Mouse (Mus musculus) MEL (cell line): ENCODE results near the gene Fezf2. TPM values are rescaled to one million over a fixed set of nuclear protein-coding genes. Genes with fewer than 3 reads are reported as not detected.

Experiments
- DNase-seq: peaks from one replicate; pipeline ENCODE4 v3.0.0; 2011; ENCODE audit warnings: low read depth, low spot score
- H3K27ac ChIP-seq: 2 replicates; pipeline ENCODE4 v1.5.1; 2012; ENCODE audit warnings: low read depth, mild to moderate bottlenecking, control low read depth, low read length, moderate library complexity; ENCODE audit not compliant: control insufficient read depth
- H3K27me3 ChIP-seq, 2 experiments: fragments of 150-350 bp in 1 of 2; sonication (generic) in 1 of 2; 2 replicates each; pipeline ENCODE4 v1.6.1; 2012; ENCODE audit warnings: low read length in 2 of 2, mild to moderate bottlenecking in 2 of 2, improper control_type of control experiment in 1 of 2, moderate library complexity in 1 of 2; ENCODE audit not compliant: insufficient read depth in 2 of 2, control insufficient read depth in 1 of 2
- H3K36me3 ChIP-seq, 2 experiments: 2 replicates each; pipeline ENCODE4 v1.6.1; 2012 to 2014; ENCODE audit warnings: low read length in 2 of 2, improper control_type of control experiment in 1 of 2, inconsistent platforms in 1 of 2, mild to moderate bottlenecking in 1 of 2; ENCODE audit not compliant: insufficient read depth in 2 of 2, control insufficient read depth in 1 of 2
- H3K4me1 ChIP-seq, 2 experiments: fragments of 150-350 bp in 1 of 2; sonication (generic) in 1 of 2; 2 replicates each; pipeline ENCODE4 v1.6.1; 2012; ENCODE audit warnings: low read length in 2 of 2, improper control_type of control experiment in 1 of 2, mild to moderate bottlenecking in 1 of 2; ENCODE audit not compliant: insufficient read depth in 2 of 2, control insufficient read depth in 1 of 2
- H3K4me3 ChIP-seq, 2 experiments: fragments of 150-350 bp in 1 of 2; sonication (generic) in 1 of 2; 2 replicates each; pipeline ENCODE4 v1.5.1; 2012; ENCODE audit warnings: low read depth in 2 of 2, low read length in 2 of 2, mild to moderate bottlenecking in 2 of 2, moderate library complexity in 2 of 2, control low read depth in 1 of 2, improper control_type of control experiment in 1 of 2; ENCODE audit not compliant: control insufficient read depth in 1 of 2, insufficient read depth in 1 of 2
- H3K79me2 ChIP-seq: 2 replicates; pipeline ENCODE4 v1.6.1; 2012; ENCODE audit warnings: mild to moderate bottlenecking, low read length, moderate library complexity; ENCODE audit not compliant: control insufficient read depth, poor library complexity, insufficient read depth
- H3K9ac ChIP-seq: 2 replicates; pipeline ENCODE4 v1.6.1; 2012; ENCODE audit warnings: low read depth, mild to moderate bottlenecking, control low read depth, low read length, moderate library complexity; ENCODE audit not compliant: control insufficient read depth, poor library complexity, severe bottlenecking
- H3K9me3 ChIP-seq: fragments of 150-350 bp; sonication (generic); replicated peaks from 2 replicates; pipeline ENCODE4 v1.6.1; 2012; ENCODE audit warnings: mild to moderate bottlenecking, low read length, improper control_type of control experiment, moderate library complexity; ENCODE audit not compliant: insufficient read depth
- BHLHE40 ChIP-seq: IDR thresholded peaks from 2 replicates; pipeline ENCODE4 v1.6.1; 2012; ENCODE audit warnings: low read depth, mild to moderate bottlenecking, inconsistent platforms, low read length, improper control_type of control experiment, borderline replicate concordance
- CTCF ChIP-seq, 3 experiments: IDR thresholded peaks in 2 of 3; conservative IDR thresholded peaks in 1 of 3; 2 replicates each; pipeline ENCODE4 v1.5.1; 2011 to 2012; ENCODE audit warnings: low read length in 3 of 3, low read depth in 2 of 3, mild to moderate bottlenecking in 2 of 3, improper control_type of control experiment in 1 of 3, inconsistent platforms in 1 of 3, mixed read lengths in 1 of 3, moderate library complexity in 1 of 3; ENCODE audit not compliant: control insufficient read depth in 1 of 3, insufficient read depth in 1 of 3, poor library complexity in 1 of 3, severe bottlenecking in 1 of 3
- E2F4 ChIP-seq: IDR thresholded peaks from 2 replicates; pipeline ENCODE4 v1.6.1; 2011; ENCODE audit warnings: low read depth, low read length, improper control_type of control experiment, borderline replicate concordance
- ELF1 ChIP-seq: IDR thresholded peaks from 2 replicates; pipeline ENCODE4 v1.6.1; 2014; ENCODE audit warnings: low read depth, mild to moderate bottlenecking, inconsistent platforms, low read length, improper control_type of control experiment, moderate library complexity
- EP300 ChIP-seq, 2 experiments: IDR thresholded peaks; 2 replicates each; pipeline ENCODE4 v1.6.1; 2011; ENCODE audit warnings: improper control_type of control experiment in 2 of 2, low read length in 2 of 2, low read depth in 1 of 2, mild to moderate bottlenecking in 1 of 2
- ETS1 ChIP-seq: IDR thresholded peaks from 2 replicates; pipeline ENCODE4 v1.6.1; 2012; ENCODE audit warnings: low read depth, mild to moderate bottlenecking, inconsistent platforms, low read length, improper control_type of control experiment, moderate library complexity
- GATA1 ChIP-seq: IDR thresholded peaks from 2 replicates; pipeline ENCODE4 v1.6.1; 2011; ENCODE audit warnings: low read depth, low read length, improper control_type of control experiment
- JUND ChIP-seq: IDR thresholded peaks from 2 replicates; pipeline ENCODE4 v1.6.1; 2011; ENCODE audit warnings: low read depth, mild to moderate bottlenecking, improper control_type of control experiment, low read length
- KAT2A ChIP-seq: conservative IDR thresholded peaks from 2 replicates; pipeline ENCODE4 v1.6.1; 2012; ENCODE audit warnings: low read depth, low read length, improper control_type of control experiment, inconsistent platforms
- MAX ChIP-seq: IDR thresholded peaks from 2 replicates; pipeline ENCODE4 v1.6.1; 2011; ENCODE audit warnings: low read length, improper control_type of control experiment
- MEF2A ChIP-seq: IDR thresholded peaks from 2 replicates; pipeline ENCODE4 v1.6.1; 2014; ENCODE audit warnings: low read depth, mild to moderate bottlenecking, inconsistent platforms, low read length, improper control_type of control experiment; ENCODE audit not compliant: poor library complexity, insufficient replicate concordance, severe bottlenecking; ENCODE audit errors: extremely low read depth
- MYC ChIP-seq: IDR thresholded peaks from 2 replicates; pipeline ENCODE4 v1.6.1; 2011; ENCODE audit warnings: low read depth, mild to moderate bottlenecking, low read length, improper control_type of control experiment, moderate library complexity
- NRF1 ChIP-seq: IDR thresholded peaks from 2 replicates; pipeline ENCODE4 v1.6.1; 2014; ENCODE audit warnings: low read depth, mild to moderate bottlenecking, inconsistent platforms, low read length, improper control_type of control experiment, moderate library complexity; ENCODE audit not compliant: poor library complexity, insufficient read depth, severe bottlenecking
- POLR2A ChIP-seq, 2 experiments: IDR thresholded peaks; 2 replicates each; pipeline ENCODE4 v1.6.1; 2011 to 2012; ENCODE audit warnings: low read length in 2 of 2, mild to moderate bottlenecking in 2 of 2, control low read depth in 1 of 2, improper control_type of control experiment in 1 of 2, low read depth in 1 of 2, moderate library complexity in 1 of 2; ENCODE audit not compliant: control insufficient read depth in 1 of 2, insufficient read depth in 1 of 2, poor library complexity in 1 of 2
- POLR2AphosphoS2 ChIP-seq: IDR thresholded peaks from 2 replicates; pipeline ENCODE4 v1.6.1; 2011; ENCODE audit warnings: low read length, improper control_type of control experiment
- POLR2AphosphoS5 ChIP-seq: IDR thresholded peaks from 2 replicates; pipeline ENCODE4 v1.6.1; 2012; ENCODE audit warnings: low read depth, borderline replicate concordance, mild to moderate bottlenecking, inconsistent platforms, low read length, moderate library complexity, mixed read lengths
- RAD21 ChIP-seq: IDR thresholded peaks from 2 replicates; pipeline ENCODE4 v1.6.1; 2011; ENCODE audit warnings: mild to moderate bottlenecking, low read depth, low read length, improper control_type of control experiment
- SMC3 ChIP-seq: IDR thresholded peaks from 2 replicates; pipeline ENCODE4 v1.6.1; 2011; ENCODE audit warnings: low read depth, low read length, improper control_type of control experiment
- TBP ChIP-seq: IDR thresholded peaks from 2 replicates; pipeline ENCODE4 v1.8.0; 2011; ENCODE audit warnings: low read depth, low read length, improper control_type of control experiment
- UBTF ChIP-seq: IDR thresholded peaks from 2 replicates; pipeline ENCODE4 v1.6.1; 2012; ENCODE audit warnings: low read depth, mild to moderate bottlenecking, inconsistent platforms, low read length, improper control_type of control experiment, moderate library complexity, borderline replicate concordance; ENCODE audit not compliant: insufficient read depth
- USF2 ChIP-seq, 2 experiments: IDR thresholded peaks; 2 replicates each; pipeline ENCODE4 v1.6.1; 2011 to 2012; ENCODE audit warnings: improper control_type of control experiment in 2 of 2, low read length in 2 of 2, borderline replicate concordance in 1 of 2, inconsistent platforms in 1 of 2, low read depth in 1 of 2, mild to moderate bottlenecking in 1 of 2; ENCODE audit not compliant: insufficient read depth in 1 of 2
- ZC3H11A ChIP-seq: IDR thresholded peaks from 2 replicates; pipeline ENCODE4 v1.6.1; 2012; ENCODE audit warnings: low read depth, mild to moderate bottlenecking, inconsistent platforms, low read length, improper control_type of control experiment
- ZMIZ1 ChIP-seq: IDR thresholded peaks from 2 replicates; pipeline ENCODE4 v1.6.1; 2012; ENCODE audit warnings: low read depth, mild to moderate bottlenecking, inconsistent platforms, low read length, improper control_type of control experiment, moderate library complexity
- polyA plus RNA-seq, 2 experiments: library from polyadenylated mRNA; stranded (reverse) in 1 of 2; unstranded in 1 of 2; fragments of >175 nt in 1 of 2; fragments of >200 nt in 1 of 2; gene quantifications; 2 replicates each; pipeline versions ENCODE4 v1.2.1 to v1.2.4; 2012; ENCODE audit warnings: low replicate concordance in 2 of 2, low read depth in 1 of 2; ENCODE audit not compliant: insufficient read length in 2 of 2, insufficient read depth in 1 of 2, missing spikeins in 1 of 2
- total RNA-seq: library from RNA; depleted of rRNA; stranded (reverse); fragments of 300-350 nt; gene quantifications from 2 replicates; pipeline ENCODE4 v1.2.3, GENCODE M21; 2012

Fezf2 gene
- total and polyA plus RNA-seq, 3 experiments: not detected

GRCm38 (mm10) chr14:12337998-12338809 lies 9.8 kb downstream of the Fezf2 start:
- Histone ChIP-seq H3K4me1 (no peaks in the 10 kb centered on the region), H3K9me3 (no peaks in the 10 kb centered on the region), H3K27ac (no peak overlapping the region), H3K4me3 (no peak overlapping the region), H3K9ac (no peak overlapping the region), H3K36me3 (no peaks in the 10 kb centered on the region), H3K79me2 (no peaks in the 10 kb centered on the region), H3K27me3 (no peaks in the 10 kb centered on the region)
- TF ChIP-seq MAX (no peak), MEF2A (no peak), ZC3H11A (no peak), USF2 (IDR thresholded peaks at IDR 0.05; ENCODE audit: borderline replicate concordance in 1 of 2, insufficient read depth in 1 of 2, low read depth in 1 of 2, low read length in 2 of 2) (no peak), ETS1 (no peak), E2F4 (no peak), UBTF (no peak), KAT2A (no peak), POLR2AphosphoS2 (no peak), POLR2A (IDR thresholded peaks at IDR 0.05; ENCODE audit: control insufficient read depth in 1 of 2, insufficient read depth in 1 of 2, low read depth in 1 of 2, low read length in 2 of 2, poor library complexity in 1 of 2) (no peak), MYC (no peak), JUND (no peak), GATA1 (no peak), POLR2AphosphoS5 (no peak), ZMIZ1 (no peak), TBP (no peak), SMC3 (no peak), RAD21 (no peak), EP300 (IDR thresholded peaks at IDR 0.05; ENCODE audit: low read depth in 1 of 2, low read length in 2 of 2) (no peak)
- DNase-seq: no peak

GRCm38 (mm10) chr14:12337421-12337997 lies 10.5 kb downstream of the Fezf2 start:
- TF ChIP-seq BHLHE40: no peak
- TF ChIP-seq UBTF: no peak
- TF ChIP-seq EP300 (IDR thresholded peaks at IDR 0.05; ENCODE audit: low read depth in 1 of 2, low read length in 2 of 2): no peak
- TF ChIP-seq ZC3H11A: no peak
- TF ChIP-seq POLR2A (IDR thresholded peaks at IDR 0.05; ENCODE audit: control insufficient read depth in 1 of 2, insufficient read depth in 1 of 2, low read depth in 1 of 2, low read length in 2 of 2, poor library complexity in 1 of 2): no peak
- no peak for TF ChIP-seq ELF1
- no peak for TF ChIP-seq CTCF (IDR thresholded peaks at IDR 0.05 in 2 of 3, conservative IDR thresholded peaks at IDR 0.05 in 1 of 3; ENCODE audit: control insufficient read depth in 1 of 3, insufficient read depth in 1 of 3, low read depth in 2 of 3, low read length in 3 of 3, poor library complexity in 1 of 3, severe bottlenecking in 1 of 3)
- no peak for TF ChIP-seq NRF1
- TF ChIP-seq, all 39 proteins: peak for 0
- Histone ChIP-seq H3K9ac (no peak overlapping the region), H3K79me2 (no peaks in the 10 kb centered on the region), H3K36me3 (no peaks in the 10 kb centered on the region), H3K27me3 (no peaks in the 10 kb centered on the region), H3K27ac (no peak overlapping the region), H3K4me1 (no peaks in the 10 kb centered on the region), H3K4me3 (no peak overlapping the region), H3K9me3 (no peaks in the 10 kb centered on the region)
- no peak for DNase-seq
